Mouse (Mus musculus): Measurements from ENCODE around the gene Il17rd.

DNA sequence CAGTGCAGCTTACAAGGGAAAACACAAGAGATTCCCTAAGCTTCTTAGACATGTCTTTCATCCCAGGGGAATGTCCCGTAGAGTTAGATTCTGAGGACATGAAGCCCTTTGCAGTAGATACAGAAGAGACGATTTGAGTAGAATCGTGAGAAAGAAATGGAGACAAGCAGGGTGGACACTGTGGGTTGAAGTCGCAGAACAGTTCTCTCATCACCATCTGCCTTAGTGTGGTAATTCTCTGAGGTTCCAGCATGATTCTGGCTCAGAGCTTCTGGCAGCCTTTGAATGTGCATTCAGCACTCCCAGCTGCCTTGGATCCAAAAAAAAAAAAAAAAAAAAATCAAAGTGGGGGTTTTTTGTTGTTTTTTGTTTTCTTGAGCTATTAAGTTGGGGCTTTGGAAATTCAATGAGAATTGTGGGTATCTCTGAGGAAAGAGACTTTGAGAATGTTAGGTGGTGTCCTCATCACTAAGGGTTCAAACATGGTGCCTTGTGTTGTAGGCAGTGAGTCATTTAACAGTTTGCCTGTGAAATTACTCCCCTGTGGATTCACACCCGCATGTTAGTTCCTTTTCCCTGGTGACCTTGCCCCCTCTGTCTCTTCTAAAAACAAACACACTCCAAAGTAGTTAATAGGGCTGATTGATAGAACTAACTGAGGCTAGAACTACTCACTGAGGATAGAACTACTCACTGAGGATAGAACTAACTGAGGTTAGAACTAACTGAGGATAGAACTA lies 43.0 kb downstream of the Il17rd start:
- TF ChIP-seq CTCF (IDR thresholded peaks at IDR 0.05; ENCODE audit: low read depth) = no peak
- no peak for TF ChIP-seq EP300 (IDR thresholded peaks at IDR 0.05; ENCODE audit: low read depth)

All from liver, postnatal 0 days (tissue).